Mouse (Mus musculus) cerebellum, adult 11 months (tissue): ENCODE results near the gene Tssk6.

Experiments used
- DNase-seq: peaks from one replicate; pipeline ENCODE4 v3.0.0; 2022

Gene Tssk6

DNA sequence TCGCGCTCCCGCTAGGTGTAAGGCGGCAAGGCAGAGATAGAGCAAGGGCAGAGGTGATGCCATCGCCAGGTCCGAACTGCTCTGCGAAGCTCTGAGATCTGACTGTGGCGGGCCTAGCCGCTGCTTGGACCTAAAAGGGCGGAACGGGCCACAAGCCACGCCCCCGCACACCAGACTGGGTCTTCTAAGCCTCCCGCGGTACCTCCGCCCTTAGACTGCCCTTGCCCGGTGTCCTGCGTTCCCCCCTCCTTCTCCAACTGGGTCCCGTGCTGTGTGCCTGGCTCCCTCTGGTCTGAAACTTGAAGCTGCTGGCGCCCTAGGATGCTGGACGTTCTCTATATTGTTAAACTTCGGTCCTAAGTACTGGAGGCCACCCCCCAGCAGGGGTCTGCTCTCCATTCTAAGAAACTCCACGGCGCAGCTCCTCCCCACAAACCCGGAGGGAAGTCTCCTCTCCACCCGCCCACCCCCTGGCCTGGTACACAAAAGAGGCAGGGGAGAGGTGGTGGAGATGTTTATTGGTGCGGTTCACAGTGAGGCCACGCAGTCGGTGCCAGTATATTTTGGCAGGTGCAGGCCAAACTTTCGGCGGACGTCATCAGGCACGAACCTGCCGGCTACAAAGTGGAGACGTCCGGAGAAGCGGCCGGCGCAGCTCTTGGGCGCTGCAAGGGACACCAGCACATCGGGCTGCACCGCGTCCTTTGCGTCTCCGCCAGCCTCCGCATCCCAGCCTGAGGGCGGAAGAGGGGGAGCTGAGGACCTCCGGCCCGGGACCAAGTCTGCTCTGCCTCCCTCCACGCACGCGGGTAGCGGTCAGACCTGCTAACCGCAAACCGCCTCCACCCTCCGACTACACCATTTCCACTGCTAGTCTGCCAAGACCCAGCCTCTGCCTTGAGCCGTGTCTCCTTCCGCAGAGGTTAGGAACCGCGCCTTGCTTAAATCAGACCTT is 14.4 kb upstream of the Tssk6 start, which contains the start of gene Cilp2:
Cilp2 (minus strand) TSS at position 399 of the 955 bp plus-strand sequence.
- DNase-seq: no peak

DNA sequence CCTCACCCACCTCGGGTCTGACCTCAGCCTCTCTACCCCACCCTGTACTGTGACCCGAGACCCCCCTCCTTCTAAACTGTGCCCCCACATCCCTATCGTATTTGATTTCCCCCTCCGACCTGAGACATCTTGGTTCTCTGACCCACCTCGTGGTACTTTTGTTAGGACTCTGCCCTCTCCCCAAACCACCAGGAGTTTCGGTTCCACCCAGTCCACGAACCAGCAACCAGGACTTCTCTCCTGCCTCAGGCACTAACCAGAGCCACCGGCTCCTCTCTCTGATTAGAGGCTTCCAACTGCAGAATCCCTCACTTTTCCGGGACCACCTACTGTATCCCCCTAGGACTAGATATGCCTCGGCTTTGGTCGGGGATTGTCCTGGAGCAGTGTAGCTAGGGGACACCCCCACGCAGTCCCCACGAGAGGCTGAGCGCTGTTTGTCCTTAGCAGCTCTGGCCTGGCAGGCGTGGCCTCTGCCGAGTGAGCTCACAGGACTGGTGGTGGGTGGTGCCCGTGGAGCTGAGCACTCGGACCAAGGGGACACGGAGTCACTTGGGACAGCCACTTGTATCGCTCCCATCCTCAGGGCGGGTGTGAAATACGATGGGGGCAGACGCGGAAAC is 13.6 kb upstream of the Tssk6 start:
- DNase-seq: no peak

DNA sequence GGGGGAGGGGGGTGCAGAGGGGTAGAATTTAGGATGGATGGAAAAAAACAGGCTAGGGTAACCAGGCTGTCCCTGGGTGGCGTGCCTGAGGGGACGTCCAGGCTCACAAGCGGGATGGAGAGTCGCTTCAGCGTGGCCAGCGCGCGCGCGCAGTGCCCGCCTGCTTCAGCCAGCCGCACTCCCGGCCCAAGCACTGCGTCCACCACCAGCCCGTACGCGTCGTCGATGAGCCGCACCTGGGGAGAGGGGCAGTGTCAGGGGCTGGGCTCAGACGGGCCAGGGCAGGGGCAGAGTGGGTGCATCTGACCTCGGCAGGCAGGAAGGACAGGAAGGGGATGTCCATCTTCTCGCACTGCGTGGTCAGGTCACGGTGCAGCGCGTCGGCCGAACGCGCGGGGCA is 13.1 kb upstream of the Tssk6 start:
- no peak for DNase-seq

DNA sequence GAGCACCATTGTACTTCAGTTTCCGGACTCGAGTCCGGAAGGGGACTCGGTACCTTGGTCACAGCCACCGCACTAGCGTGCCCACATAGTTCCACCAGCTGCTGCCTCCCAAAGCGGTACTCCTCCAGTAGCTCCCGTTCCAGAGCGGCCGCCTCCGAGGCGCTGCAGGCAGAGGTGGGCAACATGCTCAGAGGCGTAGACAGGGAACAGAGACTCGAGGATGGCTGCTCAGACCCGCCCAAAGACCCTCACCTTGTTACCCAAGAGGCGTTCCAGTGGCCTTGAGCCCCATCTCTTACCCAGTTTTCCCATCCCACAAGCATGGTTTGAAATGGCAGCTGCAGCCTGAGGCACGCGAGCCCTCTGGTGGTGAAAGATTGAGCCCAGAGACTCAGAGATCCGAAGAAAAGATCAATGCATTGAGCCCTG is 11.2 kb upstream of the Tssk6 start:
- DNase-seq: no peak

DNA sequence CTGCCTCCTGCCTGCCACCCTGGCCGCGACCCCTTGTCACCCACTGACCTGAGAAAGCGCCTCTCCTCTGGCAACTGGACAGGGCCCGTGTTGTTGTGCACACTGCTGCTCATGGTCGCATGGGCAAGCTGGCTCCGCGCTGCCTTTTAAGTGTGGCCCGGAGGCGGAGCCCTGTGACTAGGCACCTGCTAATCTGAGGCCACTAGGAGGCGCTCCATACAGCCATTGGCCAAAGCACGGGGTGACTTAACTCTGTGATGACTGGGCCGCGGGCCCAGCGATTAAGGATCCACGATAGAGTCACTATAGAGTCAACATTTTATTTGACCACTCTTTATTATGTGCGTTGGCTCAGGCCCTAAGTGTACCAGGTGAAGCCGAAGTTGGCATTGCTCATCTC is 8.1 kb upstream of the Tssk6 start:
- peak; percentile 44 for DNase-seq

DNA sequence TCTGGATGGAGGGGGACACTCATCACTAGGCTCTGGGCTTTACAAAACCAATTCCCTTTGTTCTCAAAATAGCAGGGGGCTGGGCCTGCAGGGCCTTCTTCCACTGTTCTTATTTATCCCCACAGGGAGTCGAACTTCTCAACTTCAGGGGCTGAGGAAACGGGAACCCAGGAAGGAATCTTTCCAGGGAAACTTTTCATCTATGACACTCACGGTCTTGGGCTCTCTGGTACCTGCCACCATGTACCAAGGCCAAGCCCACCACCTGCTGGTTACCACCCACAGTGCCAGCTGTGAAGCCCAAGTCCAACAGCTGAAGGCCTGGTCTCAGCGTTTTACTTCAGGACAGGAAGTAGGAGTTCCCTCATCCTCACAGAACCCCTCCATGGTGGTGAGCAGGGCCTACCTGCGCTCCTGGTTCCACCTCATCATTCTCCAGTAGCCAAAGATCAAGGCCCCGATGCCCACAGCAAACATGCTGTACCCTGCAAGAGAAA is 7.1 kb upstream of the Tssk6 start:
- DNase-seq: no peak

DNA sequence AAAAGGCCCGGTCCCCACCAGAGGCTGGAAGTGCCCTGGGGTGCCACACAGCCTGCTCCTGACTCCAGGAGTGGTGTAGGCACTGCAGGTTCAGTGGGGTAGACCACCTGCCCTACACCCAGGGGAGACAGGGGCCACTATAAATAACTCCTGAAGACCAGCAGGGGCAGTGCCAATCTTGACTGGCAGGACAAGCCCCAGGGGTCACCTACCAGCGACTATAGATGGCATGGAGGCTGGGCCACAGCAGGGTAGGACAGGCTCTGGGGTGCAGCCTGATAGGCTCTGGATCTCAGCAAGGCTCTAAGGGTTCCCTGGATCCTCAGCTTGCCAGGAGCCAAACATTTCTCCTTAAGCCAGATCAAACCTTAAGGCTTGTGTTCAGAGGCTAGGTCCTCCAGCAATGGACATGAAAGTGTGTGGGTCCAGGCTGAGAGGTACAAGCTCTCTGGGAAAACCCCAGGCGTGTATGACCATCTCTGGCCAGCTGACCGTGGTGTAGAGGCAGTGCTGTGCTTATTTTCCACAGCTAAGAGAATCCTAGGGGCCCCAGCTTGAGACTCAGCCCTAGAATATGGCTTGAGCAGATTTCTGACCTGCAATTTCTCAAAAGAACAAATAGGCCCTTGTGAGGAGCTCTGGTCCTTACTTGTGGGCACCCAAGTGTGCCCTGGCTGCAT is 6.1 kb upstream of the Tssk6 start:
- DNase-seq: no peak

DNA sequence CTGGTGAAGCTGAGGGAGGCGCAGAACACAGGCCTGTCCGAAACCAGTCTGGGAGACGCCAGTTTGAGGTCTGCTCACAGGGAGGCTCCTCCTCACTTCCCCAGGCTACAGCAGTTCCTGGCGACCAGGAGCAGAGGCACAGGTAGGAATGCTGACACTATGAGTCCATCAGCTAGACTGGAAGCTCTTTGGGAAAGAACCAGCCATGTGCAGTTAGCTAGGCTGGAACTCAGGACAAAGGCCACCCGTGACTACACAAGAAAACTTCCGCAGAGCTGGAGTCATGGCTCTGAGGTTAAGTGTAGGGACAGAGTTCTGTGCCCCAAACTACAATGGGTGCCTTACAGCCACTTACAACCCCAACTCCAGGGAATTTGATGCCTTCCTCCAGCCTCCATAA is 4.1 kb upstream of the Tssk6 start:
- no peak for DNase-seq

DNA sequence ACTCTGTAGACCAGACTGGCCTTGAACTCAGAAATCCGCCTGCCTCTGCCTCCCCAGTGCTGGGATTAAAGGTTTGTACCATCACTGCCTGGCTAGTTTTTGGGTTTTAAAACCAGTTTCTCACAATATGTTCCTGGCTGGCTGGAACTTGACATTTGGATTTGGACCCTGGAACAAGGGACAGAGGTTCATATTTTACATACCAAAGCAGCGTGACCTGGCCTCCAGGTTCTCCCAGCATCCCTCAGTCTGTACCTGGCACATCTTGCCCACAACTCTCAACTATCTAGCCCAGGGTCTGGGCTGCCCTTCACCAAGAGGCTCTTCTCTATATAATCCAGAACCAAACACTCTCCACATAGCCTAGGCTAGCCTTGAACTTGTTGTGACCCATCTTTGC is 2.1 kb upstream of the Tssk6 start:
- DNase-seq: no peak

DNA sequence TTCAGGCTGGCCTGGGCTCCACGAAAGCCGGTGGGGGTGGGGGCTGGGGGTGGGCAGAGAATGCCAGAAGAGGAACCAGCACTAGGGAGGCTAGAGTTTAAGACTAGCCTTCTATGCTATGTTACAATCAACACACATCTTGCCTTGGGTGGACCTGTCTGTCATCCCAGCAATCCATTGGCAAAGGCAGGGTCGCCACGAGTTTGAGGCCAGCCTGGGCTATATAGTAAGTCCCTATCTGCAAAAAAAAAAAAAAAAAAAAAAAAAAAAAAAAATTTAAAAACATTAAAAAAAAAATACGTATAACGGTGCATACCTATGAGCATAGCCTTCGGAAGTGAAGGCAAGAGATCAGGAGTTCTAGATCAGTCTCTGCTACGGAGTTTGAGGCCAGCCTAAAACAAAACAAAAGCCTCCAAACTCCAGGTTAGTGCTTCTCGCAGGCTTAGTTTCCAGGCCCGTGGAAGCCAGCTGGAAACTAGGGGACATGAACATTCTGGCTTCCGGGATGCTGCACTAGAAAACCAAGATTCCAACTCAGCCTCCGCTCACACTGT is 1.0 kb upstream of the Tssk6 start:
- DNase-seq: no peak

DNA sequence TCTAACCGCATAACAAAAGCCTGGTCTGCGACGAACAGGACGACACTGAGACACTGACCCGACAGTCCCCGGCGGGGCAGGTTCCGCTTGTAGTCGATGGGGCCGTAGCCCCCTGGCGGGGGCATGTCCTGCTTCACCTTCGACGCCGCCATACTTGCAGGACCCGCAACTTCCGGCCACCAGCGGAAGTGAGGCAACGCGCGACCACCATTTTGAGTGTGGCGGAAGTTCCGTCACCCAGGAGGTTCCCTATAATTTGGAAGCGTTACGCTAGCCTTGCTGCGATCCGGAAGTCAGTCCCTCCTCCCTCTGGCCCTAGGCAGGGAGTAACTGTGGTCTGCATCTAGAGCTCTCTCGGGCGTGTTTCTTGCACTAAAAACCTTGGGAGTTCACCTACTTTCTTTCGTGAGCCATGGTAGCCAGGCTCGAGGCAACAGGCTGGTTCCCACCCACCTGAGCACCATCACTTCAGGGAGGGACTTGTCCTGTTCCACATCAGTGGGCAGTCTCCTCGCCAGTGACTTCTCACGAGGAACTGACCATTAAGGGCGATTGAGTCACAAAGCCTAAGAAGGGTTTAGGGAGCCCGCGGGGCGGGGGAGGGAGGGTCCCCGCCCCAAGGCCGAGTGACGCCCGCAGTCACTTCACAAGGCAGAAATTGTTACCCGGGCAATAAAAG is 361 bp upstream of the Tssk6 start:
- peak; percentile 95 for DNase-seq

DNA sequence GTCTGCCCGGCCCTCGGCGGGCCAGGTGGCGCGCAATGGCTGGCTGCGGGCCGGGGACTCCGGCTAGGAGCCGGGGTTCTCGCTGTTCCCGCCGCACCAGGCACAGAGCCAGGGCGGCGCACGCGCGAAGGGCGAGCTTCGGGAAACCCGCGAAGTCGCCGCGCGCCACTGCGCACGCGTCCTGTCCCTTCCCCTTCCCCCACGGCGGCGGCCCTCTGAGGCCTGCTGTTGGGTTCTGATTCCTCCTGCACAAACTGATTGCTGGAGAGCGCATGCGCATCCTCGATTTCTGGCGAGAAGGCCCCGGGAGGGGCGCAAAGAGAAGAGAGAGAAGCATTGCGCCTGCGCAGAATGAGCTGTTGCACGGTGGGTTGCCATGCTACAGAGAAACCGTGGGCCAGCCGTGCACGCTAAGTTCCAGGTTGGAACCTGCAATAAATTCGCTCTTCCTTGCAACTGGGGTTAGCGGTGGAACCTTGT is 1.1 kb downstream of the Tssk6 start:
- peak; percentile 99 for DNase-seq

DNA sequence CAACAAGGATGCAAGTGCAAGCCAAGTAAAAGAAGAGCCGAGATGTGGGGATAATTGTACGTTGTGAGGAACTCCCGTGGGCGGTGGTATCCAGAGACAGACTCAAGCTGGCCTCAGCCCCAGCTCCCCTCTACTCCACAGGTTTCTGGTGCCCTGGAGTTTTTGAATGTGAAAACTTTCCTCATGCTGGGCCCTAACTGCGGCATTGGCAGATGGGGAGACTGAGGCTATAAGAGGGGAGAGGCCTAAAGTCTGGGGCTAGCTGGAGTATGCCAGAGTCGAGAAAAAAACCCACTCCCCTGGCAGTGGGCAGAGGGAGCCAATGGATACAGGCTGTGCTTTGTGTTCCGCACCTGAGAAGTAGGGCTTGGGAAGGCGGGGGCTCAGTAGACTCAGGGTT is 2.1 kb downstream of the Tssk6 start:
- DNase-seq: no peak

DNA sequence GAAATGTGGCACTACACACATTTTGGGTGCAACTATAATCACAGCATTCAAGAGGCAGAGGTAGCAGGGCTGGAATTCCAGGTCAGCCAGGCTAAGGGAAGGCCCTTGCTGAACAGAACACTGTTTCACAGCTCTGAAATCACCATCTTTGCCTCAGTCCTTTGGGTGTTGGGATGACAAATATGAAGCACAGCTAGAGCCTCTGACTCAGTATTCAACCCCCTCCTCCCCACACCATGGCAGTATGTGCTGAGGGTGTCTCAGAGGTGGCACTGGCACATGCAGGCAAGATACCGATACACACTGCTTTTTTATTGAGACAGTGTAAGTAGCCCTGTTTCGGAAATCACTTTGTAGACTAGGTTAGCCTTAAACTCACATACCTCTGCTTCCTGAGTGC is 4.3 kb downstream of the Tssk6 start:
- DNase-seq: no peak

DNA sequence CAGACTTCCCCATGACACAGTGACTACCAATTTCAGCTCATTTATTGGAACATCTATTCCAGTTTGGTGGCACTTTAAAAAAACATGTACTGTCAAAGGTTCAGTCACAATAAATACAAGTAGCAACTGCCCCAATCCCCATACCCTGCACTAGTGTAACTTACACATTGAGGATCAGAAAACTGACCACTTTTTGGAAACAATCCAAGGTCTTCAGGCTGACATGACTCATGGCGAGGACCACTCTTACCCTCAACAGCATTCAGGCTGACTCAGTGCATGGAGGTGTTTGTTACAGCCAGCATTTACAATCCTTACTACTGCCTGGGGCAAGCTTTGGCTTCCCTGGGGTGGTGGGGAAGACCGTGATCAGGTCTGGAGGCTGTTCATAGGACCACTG is 5.1 kb downstream of the Tssk6 start:
- DNase-seq: no peak

DNA sequence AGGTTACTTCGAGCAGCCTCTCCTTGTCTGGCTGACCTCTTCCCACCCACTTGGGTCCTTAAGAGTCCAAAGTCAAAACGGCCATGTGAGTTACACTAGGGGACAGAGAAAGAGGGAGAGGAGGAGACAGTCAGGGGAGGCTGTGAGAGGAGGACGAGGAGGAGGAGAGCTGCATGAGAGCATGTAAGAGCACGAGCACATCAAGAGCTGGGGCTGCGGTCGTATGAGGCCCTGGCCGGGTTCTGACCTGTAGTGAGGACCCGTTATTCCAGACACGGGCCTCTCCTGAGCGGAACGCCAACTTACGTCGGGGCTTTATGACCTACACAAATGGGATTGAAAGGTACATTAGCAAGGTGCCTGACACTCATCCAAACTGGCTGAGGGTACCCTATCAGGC is 9.9 kb downstream of the Tssk6 start:
- no peak for DNase-seq

DNA sequence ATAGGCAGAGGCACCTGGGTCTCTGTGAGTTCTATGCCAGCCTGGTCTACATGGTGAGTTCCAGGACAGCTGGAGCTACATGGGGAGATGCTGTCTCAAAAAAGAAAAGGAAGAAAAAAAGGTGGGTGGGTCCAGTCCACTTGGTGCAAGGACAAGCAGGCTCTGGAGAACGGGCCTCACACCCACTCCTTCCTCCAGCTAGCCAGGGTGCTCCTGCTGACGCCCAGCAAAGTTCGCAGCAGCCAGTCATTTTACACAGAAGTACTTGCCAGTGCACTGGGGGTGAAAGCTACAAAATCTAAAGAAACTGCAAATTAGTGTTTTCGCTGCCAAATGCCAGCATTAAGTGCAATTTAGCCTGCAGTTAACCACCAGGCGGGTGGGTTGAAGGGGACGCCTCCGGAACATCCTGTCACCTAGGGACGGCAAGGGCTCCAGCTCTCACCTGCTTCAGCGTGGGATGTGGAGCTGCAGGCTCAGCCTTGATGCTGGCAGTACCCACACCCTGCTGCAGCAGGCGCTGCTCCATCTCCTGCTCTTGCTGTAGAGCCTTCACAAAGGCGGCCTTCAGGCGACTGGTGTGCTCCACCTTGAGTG is 10.6 kb downstream of the Tssk6 start:
- DNase-seq: no peak

DNA sequence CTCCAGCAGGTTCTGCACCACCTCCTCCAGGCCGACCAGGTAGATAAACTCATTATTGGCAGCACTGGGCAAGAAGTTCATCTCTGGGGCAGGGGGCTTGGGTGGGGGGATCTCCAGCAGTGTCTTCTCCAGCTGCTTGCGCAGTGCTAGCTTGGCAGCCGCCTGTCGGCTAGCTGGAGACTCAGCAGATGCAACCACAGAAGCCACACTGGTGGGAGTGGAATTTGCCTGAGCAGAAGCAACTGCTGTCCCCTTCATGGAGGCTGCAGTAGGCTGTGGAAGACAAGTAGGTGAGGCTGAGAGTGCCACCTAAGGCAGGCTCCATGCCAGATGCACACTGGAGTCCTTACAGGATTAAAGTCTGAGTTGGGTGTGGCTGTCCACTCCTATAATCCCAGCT is 12.5 kb downstream of the Tssk6 start:
- no peak for DNase-seq

DNA sequence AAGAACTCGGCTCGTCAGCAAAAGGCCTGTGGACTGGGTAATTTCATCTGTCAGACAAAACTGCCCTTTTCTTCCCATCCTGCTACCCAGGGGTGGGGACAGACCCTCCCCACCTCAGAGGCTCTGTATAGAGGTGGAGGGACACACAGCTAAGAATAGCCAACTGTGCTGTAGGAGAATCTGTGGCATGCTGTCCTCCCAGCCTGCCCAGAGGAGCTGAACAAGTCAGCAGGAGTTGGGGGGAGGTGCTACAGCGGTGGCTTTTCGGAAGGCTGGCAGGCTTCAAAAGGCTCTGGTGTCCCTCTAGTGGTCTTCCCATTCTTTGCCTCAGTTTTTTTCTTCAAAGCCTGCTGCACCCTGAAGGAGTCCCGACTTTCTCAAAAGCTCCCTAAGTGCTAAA is 13.8 kb downstream of the Tssk6 start:
- no peak for DNase-seq

DNA sequence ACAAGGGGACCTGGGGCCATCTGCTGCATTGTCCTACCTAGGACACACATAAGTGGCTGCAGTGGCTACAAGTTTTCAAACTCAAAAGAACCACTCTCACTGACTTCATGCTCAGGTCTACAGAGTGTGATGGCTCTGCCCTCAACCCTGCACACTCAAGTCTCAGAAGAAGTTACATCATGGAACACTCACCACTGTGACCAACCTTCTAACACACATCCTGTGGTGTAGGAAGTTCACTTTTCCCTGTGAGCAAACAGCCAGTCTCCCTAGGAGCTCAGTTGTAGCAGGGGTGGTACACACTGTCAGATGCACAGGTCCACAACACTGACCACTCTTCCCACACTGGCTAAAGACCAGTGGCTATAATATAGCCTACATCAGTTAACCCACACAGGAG is 16.5 kb downstream of the Tssk6 start:
- no peak for DNase-seq

DNA sequence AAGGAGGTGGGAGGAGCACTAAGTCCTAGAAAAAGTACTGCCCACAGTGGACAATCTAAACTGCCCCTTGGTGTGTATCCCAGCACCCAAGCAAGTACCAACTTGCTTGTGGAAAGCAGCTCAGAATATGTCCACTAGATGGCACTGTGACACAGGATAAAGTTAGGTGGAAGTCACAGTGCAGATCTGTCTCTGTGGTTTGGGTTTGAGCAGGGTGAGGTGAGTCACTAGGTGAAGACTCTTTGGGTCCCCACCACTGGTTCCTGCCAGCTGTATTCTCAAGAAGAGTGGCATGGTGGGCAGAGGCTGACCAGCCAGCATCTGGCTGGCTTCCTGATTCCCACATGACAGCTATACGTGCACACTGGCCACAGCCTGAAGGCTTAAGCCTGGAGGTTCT is 17.0 kb downstream of the Tssk6 start:
- DNase-seq: peak; percentile 73
